Comparison of ENCODE assay signal across 49 mouse cellular contexts in genomic region chr3:159598875-159599274, GRCm38 (mm10). TPM values are rescaled to one million over a fixed set of nuclear protein-coding genes. Genes with fewer than 3 reads are reported as not detected.
"Had no signal": no experiment of that assay in that cellular context is flagged by ENCODE, and none has a peak within 500 bp of the region (broad histone marks: within the 10 kb centered on the region; RNA-seq: fewer than 3 reads in every experiment).

TSS of gene Rpe65 (plus strand) at chr3:159599175.

- H3K4me1 ChIP-seq: heart, embryonic 10.5 days; heart, embryonic 12.5 days; heart, embryonic 13.5 days; heart, embryonic 15.5 days; hindbrain, embryonic 10.5 days; hindbrain, embryonic 12.5 days; hindbrain, embryonic 13.5 days; hindbrain, embryonic 15.5 days; intestine, embryonic 15.5 days; kidney, embryonic 15.5 days had no signal

- H3K9ac ChIP-seq: heart, embryonic 12.5 days; heart, embryonic 13.5 days; heart, embryonic 15.5 days; hindbrain, embryonic 12.5 days; hindbrain, embryonic 13.5 days; hindbrain, embryonic 14.5 days; hindbrain, embryonic 15.5 days; intestine, embryonic 15.5 days; kidney, embryonic 15.5 days had no signal

- H3K27me3 ChIP-seq: heart, embryonic 12.5 days; heart, embryonic 13.5 days; heart, embryonic 15.5 days; hindbrain, embryonic 12.5 days; hindbrain, embryonic 13.5 days; hindbrain, embryonic 15.5 days; intestine, embryonic 15.5 days; kidney, embryonic 15.5 days had no signal

- DNase-seq: heart, postnatal 10 days; heart, postnatal 14 days; heart, postnatal 36 days; heart, postnatal 4 days; kidney, adult 11 months; kidney, adult 18-20 months; kidney, adult 2 months; kidney, adult 8-10 months; kidney, adult 9 months; kidney, postnatal 10 days; kidney, postnatal 14 days; kidney, postnatal 25 days; kidney, postnatal 36 days; kidney, postnatal 4 days; layer of hippocampus, adult 9-11 months; layer of hippocampus, postnatal 36 days had no signal

- H3K36me3 ChIP-seq: heart, embryonic 10.5 days; heart, embryonic 12.5 days; heart, embryonic 13.5 days; heart, embryonic 15.5 days; hindbrain, embryonic 10.5 days; hindbrain, embryonic 12.5 days; hindbrain, embryonic 13.5 days; hindbrain, embryonic 15.5 days; intestine, embryonic 15.5 days; kidney, embryonic 15.5 days had no signal

- H3K4me3 ChIP-seq: heart, embryonic 10.5 days; heart, embryonic 12.5 days; heart, embryonic 13.5 days; heart, embryonic 15.5 days; hindbrain, embryonic 10.5 days; hindbrain, embryonic 12.5 days; hindbrain, embryonic 13.5 days; hindbrain, embryonic 15.5 days; intestine, embryonic 15.5 days; kidney, embryonic 15.5 days; layer of hippocampus, adult 2 months had no signal

- ATAC-seq: hindbrain, embryonic 16.5 days; hindbrain, postnatal 0 days; inflammation-experienced regulatory T-cells, adult 6 months; intestine, embryonic 15.5 days; intestine, embryonic 16.5 days; intestine, postnatal 0 days had no signal

- H3K4me2 ChIP-seq: heart, embryonic 11.5 days; heart, embryonic 12.5 days; heart, embryonic 13.5 days; heart, embryonic 15.5 days; hindbrain, embryonic 12.5 days; hindbrain, embryonic 13.5 days; hindbrain, embryonic 14.5 days; hindbrain, embryonic 15.5 days; intestine, embryonic 15.5 days; kidney, embryonic 15.5 days had no signal

- H3K27ac ChIP-seq: heart, embryonic 10.5 days; heart, embryonic 13.5 days; heart, embryonic 15.5 days; hindbrain, embryonic 10.5 days; hindbrain, embryonic 12.5 days; hindbrain, embryonic 13.5 days; hindbrain, embryonic 14.5 days; hindbrain, embryonic 15.5 days; hindbrain, postnatal 0 days; intestine, embryonic 15.5 days; kidney, embryonic 15.5 days; kidney, postnatal 0 days; layer of hippocampus, adult 2 months had no signal

- H3K9me3 ChIP-seq: heart, embryonic 10.5 days; heart, embryonic 12.5 days; heart, embryonic 13.5 days; heart, embryonic 15.5 days; hindbrain, embryonic 10.5 days; hindbrain, embryonic 12.5 days; hindbrain, embryonic 13.5 days; hindbrain, embryonic 15.5 days; intestine, embryonic 15.5 days; kidney, embryonic 15.5 days had no signal

RNA-seq across cellular contexts. Expression of gene Rpe65, which starts in this region (rescaled TPM):
- total RNA-seq: heart, postnatal 10 days; heart, postnatal 14 days; heart, postnatal 25 days; heart, postnatal 36 days; heart, postnatal 4 days; hematopoietic stem cell, adult 5-6 weeks; hindbrain, postnatal 0 days; layer of hippocampus, adult 18-20 months; layer of hippocampus, adult 8-10 months; layer of hippocampus, postnatal 10 days; layer of hippocampus, postnatal 14 days; layer of hippocampus, postnatal 36 days had no signal
- polyA plus RNA-seq: heart, embryonic 10.5 days; heart, embryonic 11.5 days; heart, embryonic 12.5 days; heart, embryonic 13.5 days; heart, embryonic 14.5 days; heart, embryonic 15.5 days; heart, embryonic 16.5 days; heart, postnatal 0 days; hindbrain, embryonic 10.5 days; hindbrain, embryonic 11.5 days; hindbrain, embryonic 12.5 days; hindbrain, embryonic 13.5 days; hindbrain, embryonic 14.5 days; hindbrain, embryonic 15.5 days; hindbrain, embryonic 16.5 days; hindbrain, postnatal 0 days; inflammation-experienced regulatory T-cells, adult 6 months; intestine, embryonic 14.5 days; intestine, embryonic 15.5 days; intestine, embryonic 16.5 days; intestine, postnatal 0 days; kidney, adult 2 months; kidney, embryonic 14.5 days; kidney, embryonic 15.5 days; kidney, embryonic 16.5 days; kidney, postnatal 0 days; large intestine, adult 2 months had no signal
